Mouse (Mus musculus) midbrain, embryonic 13.5 days (tissue): ENCODE data around the gene Tmem208. TPM values are rescaled to one million over a fixed set of nuclear protein-coding genes. Genes with fewer than 3 reads are reported as not detected.
A peak's percentile ranks its signal among the peaks of the same experiment; 100 is the strongest.

Experiments used
- ATAC-seq: fragments of 200-750 bp; cut with Nextera tagmentation; 2 replicates; pipeline ENCODE4 v1.8.0; 2017; ENCODE audit warnings: mild to moderate bottlenecking, moderate TSS enrichment, moderate library complexity
- H3K27ac ChIP-seq: fragments of 300-500 bp; sonication (generic); 2 replicates; pipeline ENCODE4 v1.5.1; 2015; ENCODE audit warnings: inconsistent platforms, mild to moderate bottlenecking, moderate library complexity
- H3K27me3 ChIP-seq: fragments of 300-500 bp; sonication (generic); 2 replicates; pipeline ENCODE4 v1.6.1; 2015; ENCODE audit warnings: mild to moderate bottlenecking, inconsistent platforms
- H3K36me3 ChIP-seq: fragments of 300-500 bp; sonication (generic); 2 replicates; pipeline ENCODE4 v1.6.1; 2015; ENCODE audit warnings: mild to moderate bottlenecking, inconsistent platforms
- H3K4me1 ChIP-seq: fragments of 300-500 bp; sonication (generic); replicated peaks from 2 replicates; pipeline ENCODE4 v1.6.1; 2015; ENCODE audit warnings: inconsistent platforms
- H3K4me2 ChIP-seq: fragments of 300-500 bp; sonication (generic); replicated peaks from 2 replicates; pipeline ENCODE4 v1.6.1; 2015; ENCODE audit warnings: moderate library complexity, mild to moderate bottlenecking, inconsistent platforms
- H3K4me3 ChIP-seq: fragments of 300-500 bp; sonication (generic); replicated peaks from 2 replicates; pipeline ENCODE4 v1.5.1; 2015; ENCODE audit warnings: mild to moderate bottlenecking, inconsistent platforms
- H3K9ac ChIP-seq: fragments of 300-500 bp; sonication (generic); replicated peaks from 2 replicates; pipeline ENCODE4 v1.6.1; 2015; ENCODE audit warnings: mild to moderate bottlenecking, inconsistent platforms
- H3K9me3 ChIP-seq: fragments of 300-500 bp; sonication (generic); 2 replicates; pipeline ENCODE4 v1.6.1; 2016; ENCODE audit warnings: mild to moderate bottlenecking, inconsistent platforms
- WGBS: fragments of 180-500 bp; shearing (Covaris S2); methylation state at CpG from one replicate; pipeline ENCODE4 v1.1.7; 2015; 5-methylcytosine and 5-hydroxymethylcytosine counted together
- polyA plus RNA-seq: library from polyadenylated mRNA; unstranded; fragments of >200 nt; fragmentation: Nextera tagmentation; extraction: Ambion mirVana; gene quantifications from 2 replicates; pipeline ENCODE4 v1.2.1, GENCODE M21; 2015

The Tmem208 gene
- polyA plus RNA-seq, 1 experiment from 2014 or later: 121 TPM

- no peak for ATAC-seq
- Histone ChIP-seq H3K9ac (no peak overlapping the region), H3K4me1 (no peaks in the 10 kb centered on the region), H3K4me3 (no peak overlapping the region), H3K36me3 (peaks cover 95% of the 10 kb centered on the region), H3K27me3 (no peaks in the 10 kb centered on the region), H3K27ac (no peak overlapping the region), H3K9me3 (no peaks in the 10 kb centered on the region), H3K4me2 (no peak overlapping the region)
- 83% methylated on average over 9 of the region's 9 CpGs for WGBS
Observed at GRCm38 (mm10) chr8:105313622-105314402, 12.3 kb upstream of the Tmem208 start.

DNA sequence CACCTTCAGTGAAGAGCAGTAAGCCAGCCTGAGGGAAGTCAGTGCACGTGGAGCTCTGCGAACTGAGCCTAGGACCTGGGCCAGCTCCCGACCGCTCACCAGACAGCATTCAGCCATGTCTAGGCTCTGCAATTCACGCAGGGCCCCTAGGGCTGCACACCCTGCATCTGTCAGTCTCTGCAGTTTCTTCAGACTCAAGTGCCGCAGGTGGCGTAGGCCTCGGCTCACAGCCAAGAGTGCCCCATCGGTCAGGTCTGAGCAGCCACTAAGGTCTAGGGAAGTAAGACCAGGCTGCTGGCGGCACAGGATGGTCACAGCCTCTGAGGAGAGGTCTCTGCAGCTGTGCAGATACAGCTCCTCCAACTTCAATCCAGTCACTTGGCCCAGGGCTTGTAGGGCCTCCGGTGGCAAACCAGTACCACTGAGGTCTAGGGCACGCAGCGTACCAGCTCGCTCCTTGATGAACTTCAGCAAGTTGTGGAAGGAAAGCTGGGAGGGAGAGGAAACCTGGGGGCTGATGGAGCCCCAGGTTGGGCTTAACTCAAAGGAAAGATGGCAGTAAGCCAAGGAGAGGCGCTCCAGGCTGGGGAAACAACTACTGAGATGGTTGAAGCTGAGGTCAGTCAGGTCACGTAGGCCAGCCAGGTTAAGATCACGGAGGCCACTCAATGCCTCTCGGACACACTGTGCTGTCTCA, 10.9 kb upstream of the Tmem208 start:
- no peaks in the 10 kb centered on the region for H3K9me3 ChIP-seq
- H3K9ac ChIP-seq: no peak overlapping the region; the same call in 1 of the 2 replicates
- ATAC-seq: no peak
- H3K27me3 ChIP-seq: no peaks in the 10 kb centered on the region
- H3K4me3 ChIP-seq: no peak overlapping the region
- peaks cover 94% of the 10 kb centered on the region for H3K36me3 ChIP-seq
- WGBS: 91% methylated on average over 18 of the region's 18 CpGs
- H3K4me1 ChIP-seq: no peaks in the 10 kb centered on the region
- H3K4me2 ChIP-seq: no peak overlapping the region
- no peak overlapping the region for H3K27ac ChIP-seq

GRCm38 (mm10) chr8:105317941-105318340, 8.2 kb upstream of the Tmem208 start:
- Histone ChIP-seq H3K4me2 (no peak overlapping the region), H3K27me3 (no peaks in the 10 kb centered on the region), H3K27ac (no peak overlapping the region), H3K9ac (no peak overlapping the region), H3K36me3 (peaks cover 82% of the 10 kb centered on the region), H3K4me1 (no peaks in the 10 kb centered on the region), H3K4me3 (no peak overlapping the region), H3K9me3 (no peaks in the 10 kb centered on the region)
- ATAC-seq: no peak
- WGBS: 88% methylated on average over 4 of the region's 4 CpGs

DNA sequence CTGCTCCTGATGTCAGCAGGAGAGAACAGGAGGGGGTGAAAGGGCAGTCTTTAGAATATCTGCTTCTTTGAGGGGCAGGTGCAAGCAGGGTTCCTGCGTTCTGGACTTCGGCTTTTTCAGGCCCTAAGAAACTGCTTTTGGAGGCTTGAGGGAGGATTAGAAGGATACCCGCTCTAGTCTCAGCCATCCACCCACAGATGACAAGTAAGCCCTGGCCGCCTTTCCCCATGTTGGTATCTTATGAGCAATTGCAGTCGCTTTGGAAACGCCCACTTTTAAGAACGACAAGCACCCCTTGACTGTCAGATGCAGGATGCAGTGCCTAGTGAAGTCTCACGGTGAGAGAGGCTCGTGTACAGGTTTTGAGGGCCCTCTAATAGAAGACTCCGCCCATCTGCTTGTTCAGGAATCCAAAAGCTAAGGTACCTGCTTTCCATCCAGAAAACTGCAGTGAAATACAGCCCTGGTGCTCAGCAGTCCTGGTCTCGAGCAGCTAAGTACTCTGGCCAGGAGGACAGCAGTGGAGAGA, 7.4 kb upstream of the Tmem208 start:
- no peaks in the 10 kb centered on the region for H3K27me3 ChIP-seq
- no peak overlapping the region for H3K27ac ChIP-seq
- no peaks in the 10 kb centered on the region for H3K9me3 ChIP-seq
- peak overlapping the region; percentile 6; the same call in 1 of the 2 replicates for H3K9ac ChIP-seq
- ATAC-seq: no peak
- H3K36me3 ChIP-seq: peaks cover 77% of the 10 kb centered on the region
- 84% methylated on average over 11 of the region's 11 CpGs for WGBS
- H3K4me2 ChIP-seq: no peak overlapping the region
- H3K4me1 ChIP-seq: no peaks in the 10 kb centered on the region
- H3K4me3 ChIP-seq: no peak overlapping the region

DNA sequence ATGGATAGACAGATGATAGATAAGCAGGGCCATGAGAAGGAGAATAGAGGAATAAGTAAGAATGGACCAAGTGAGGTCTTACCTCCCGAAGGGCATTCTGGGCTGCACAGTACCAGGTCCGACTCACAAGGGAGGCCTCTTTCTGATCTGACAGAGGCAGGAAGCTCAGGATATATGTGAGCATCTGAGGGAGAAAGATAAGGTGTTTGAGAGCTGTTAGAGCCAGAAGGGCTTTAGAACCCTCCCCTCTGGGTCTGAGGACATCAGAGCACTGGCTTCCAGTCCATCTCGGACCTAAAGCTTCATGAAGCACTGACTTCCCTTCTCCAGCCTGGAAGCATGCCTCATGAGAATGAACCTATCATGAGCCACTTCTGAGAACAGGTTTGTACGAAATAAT, 3.0 kb upstream of the Tmem208 start:
- H3K9me3 ChIP-seq: no peaks in the 10 kb centered on the region
- no peak overlapping the region for H3K4me3 ChIP-seq
- peaks cover 38% of the 10 kb centered on the region for H3K36me3 ChIP-seq
- ATAC-seq: no peak
- H3K4me2 ChIP-seq: no peak overlapping the region
- H3K9ac ChIP-seq: no peak overlapping the region
- H3K27me3 ChIP-seq: no peaks in the 10 kb centered on the region
- H3K4me1 ChIP-seq: peaks cover 25% of the 10 kb centered on the region
- WGBS: 91% methylated on average over 4 of the region's 4 CpGs
- H3K27ac ChIP-seq: no peak overlapping the region

- peak; percentile 72; the same call in 1 of the 2 replicates for ATAC-seq
- Histone ChIP-seq H3K4me1 (peaks cover 25% of the 10 kb centered on the region), H3K9me3 (no peaks in the 10 kb centered on the region), H3K4me2 (peak overlapping the region; percentile 87), H3K36me3 (peaks cover 42% of the 10 kb centered on the region), H3K4me3 (peak overlapping the region; percentile 76), H3K27ac (peak overlapping the region; percentile 79), H3K9ac (peak overlapping the region; percentile 85), H3K27me3 (no peaks in the 10 kb centered on the region)
- 2% methylated on average over 12 of the region's 12 CpGs for WGBS
Observed at GRCm38 (mm10) chr8:105325641-105326093, 487 bp upstream of the Tmem208 start.

- H3K27me3 ChIP-seq: no peaks in the 10 kb centered on the region
- no peaks in the 10 kb centered on the region for H3K9me3 ChIP-seq
- H3K36me3 ChIP-seq: peaks cover 53% of the 10 kb centered on the region
- peak overlapping the region; percentile 87 for H3K4me2 ChIP-seq
- no peak for ATAC-seq
- peak overlapping the region; percentile 85 for H3K9ac ChIP-seq
- peaks cover 25% of the 10 kb centered on the region for H3K4me1 ChIP-seq
- 39% methylated on average over 6 of the region's 6 CpGs for WGBS
- H3K4me3 ChIP-seq: peak overlapping the region; percentile 76
- H3K27ac ChIP-seq: no peak overlapping the region
Observed at GRCm38 (mm10) chr8:105326968-105327367, 814 bp downstream of the Tmem208 start.

GRCm38 (mm10) chr8:105330325-105330724, 4.2 kb downstream of the Tmem208 start:
- 95% methylated on average over 12 of the region's 12 CpGs for WGBS
- Histone ChIP-seq H3K27me3 (no peaks in the 10 kb centered on the region), H3K4me1 (peaks cover 13% of the 10 kb centered on the region), H3K9ac (no peak overlapping the region), H3K4me3 (no peak overlapping the region), H3K9me3 (no peaks in the 10 kb centered on the region), H3K4me2 (no peak overlapping the region), H3K27ac (no peak overlapping the region), H3K36me3 (peaks cover 67% of the 10 kb centered on the region)
- ATAC-seq: no peak

DNA sequence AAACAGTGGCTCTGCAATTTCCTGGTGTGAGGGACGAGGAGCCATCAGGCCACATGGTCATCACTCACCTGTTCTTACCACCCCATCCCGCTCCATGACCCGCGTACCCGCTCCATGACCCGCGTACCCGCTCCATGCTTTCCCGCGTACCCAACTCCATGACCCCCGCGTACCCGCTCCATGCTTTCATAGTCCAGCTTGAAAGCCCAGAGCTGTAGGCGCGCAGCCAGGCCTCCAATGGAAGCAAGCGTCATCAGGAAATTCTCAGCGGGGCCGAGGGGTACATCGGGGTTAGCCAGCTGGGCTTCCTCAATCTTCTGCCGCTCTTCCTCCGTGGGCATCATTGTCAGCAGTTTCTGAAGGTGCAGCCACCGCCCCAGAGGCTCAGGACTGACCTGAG, 5.3 kb downstream of the Tmem208 start:
- no peak for ATAC-seq
- no peak overlapping the region for H3K4me3 ChIP-seq
- no peak overlapping the region for H3K27ac ChIP-seq
- H3K9ac ChIP-seq: no peak overlapping the region
- H3K27me3 ChIP-seq: no peaks in the 10 kb centered on the region
- peaks cover 75% of the 10 kb centered on the region for H3K36me3 ChIP-seq
- peaks cover 10% of the 10 kb centered on the region for H3K4me1 ChIP-seq
- no peaks in the 10 kb centered on the region for H3K9me3 ChIP-seq
- 96% methylated on average over 22 of the region's 22 CpGs for WGBS
- no peak overlapping the region for H3K4me2 ChIP-seq

DNA sequence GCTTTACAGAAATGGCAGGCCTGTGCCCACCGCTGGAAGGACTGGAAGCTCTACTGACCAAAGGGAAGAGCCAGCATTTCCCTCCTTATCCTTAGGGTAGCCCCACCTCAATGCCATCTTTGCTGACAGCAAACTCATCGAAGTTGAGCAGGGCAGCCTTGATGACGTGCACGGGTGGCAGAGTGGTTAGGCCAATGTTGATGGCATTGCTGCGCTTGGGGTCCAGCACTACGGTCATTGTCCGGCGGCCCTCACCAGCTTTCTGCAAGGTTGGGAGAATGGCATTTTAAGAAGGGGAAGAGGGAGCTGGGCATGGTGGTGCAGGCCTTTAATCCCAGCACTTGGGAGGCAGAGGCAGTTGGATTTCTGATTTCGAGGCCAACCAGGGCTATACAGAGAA, 5.8 kb downstream of the Tmem208 start:
- no peak for ATAC-seq
- WGBS: 98% methylated on average over 9 of the region's 9 CpGs
- no peaks in the 10 kb centered on the region for H3K9me3 ChIP-seq
- H3K9ac ChIP-seq: no peak overlapping the region
- H3K27me3 ChIP-seq: no peaks in the 10 kb centered on the region
- H3K36me3 ChIP-seq: peaks cover 80% of the 10 kb centered on the region
- no peak overlapping the region for H3K27ac ChIP-seq
- H3K4me2 ChIP-seq: no peak overlapping the region
- H3K4me1 ChIP-seq: peaks cover 7% of the 10 kb centered on the region
- H3K4me3 ChIP-seq: no peak overlapping the region

- Histone ChIP-seq H3K9ac (no peak overlapping the region), H3K27ac (no peak overlapping the region), H3K9me3 (no peaks in the 10 kb centered on the region), H3K4me3 (no peak overlapping the region), H3K27me3 (no peaks in the 10 kb centered on the region), H3K4me1 (peaks cover 1% of the 10 kb centered on the region), H3K4me2 (no peak overlapping the region), H3K36me3 (peaks cover 80% of the 10 kb centered on the region)
- 74% methylated on average over 2 of the region's 2 CpGs for WGBS
- no peak for ATAC-seq
Observed at GRCm38 (mm10) chr8:105332523-105332922, 6.4 kb downstream of the Tmem208 start.
